Mouse (Mus musculus) bone marrow, adult 2 months (tissue): ENCODE data around the gene Mapk10. TPM values are rescaled to one million over a fixed set of nuclear protein-coding genes. Genes with fewer than 3 reads are reported as not detected.

Experiments
- H3K27ac ChIP-seq: fragments of 200-500 bp; 2 replicates; pipeline ENCODE4 v1.5.1; 2012; ENCODE audit warnings: low read depth, mild to moderate bottlenecking, control low read depth, inconsistent platforms, low read length; ENCODE audit not compliant: control insufficient read depth, poor library complexity, insufficient read depth
- H3K4me1 ChIP-seq: fragments of 200-500 bp; 2 replicates; pipeline ENCODE4 v1.6.1; 2011; ENCODE audit warnings: low read length; ENCODE audit not compliant: control insufficient read depth, insufficient read depth
- H3K4me3 ChIP-seq: fragments of 200-500 bp; replicated peaks from 2 replicates; pipeline ENCODE3; 2011; ENCODE audit warnings: mild to moderate bottlenecking, low read depth, low read length, control low read depth; ENCODE audit not compliant: control insufficient read depth
- CTCF ChIP-seq: fragments of 200-500 bp; IDR thresholded peaks from 2 replicates; pipeline ENCODE4 v1.5.1; 2011; ENCODE audit warnings: low read length, control low read depth; ENCODE audit not compliant: control insufficient read depth, insufficient read depth
- POLR2A ChIP-seq: fragments of 200-500 bp; IDR thresholded peaks from 2 replicates; pipeline ENCODE4 v1.6.1; 2011; ENCODE audit warnings: low read depth, mild to moderate bottlenecking, control low read depth, low read length, borderline replicate concordance; ENCODE audit not compliant: control insufficient read depth
- WGBS: fragments of 180-500 bp; shearing (Covaris S2); methylation state at CpG from one replicate; pipeline ENCODE4 v1.1.7; 2018; 5-methylcytosine and 5-hydroxymethylcytosine counted together
- polyA plus RNA-seq: library from polyadenylated mRNA; stranded (reverse); fragments of >200 nt; gene quantifications from 2 replicates; pipeline ENCODE4 v1.2.4, GENCODE M21; 2011; ENCODE audit warnings: low replicate concordance; ENCODE audit not compliant: missing spikeins, insufficient read depth, insufficient read length

Mapk10 gene
- polyA plus RNA-seq, 1 experiment: not detected

GRCm38 (mm10) chr5:103020127-103020526, 191.0 kb downstream of the Mapk10 start:
- H3K4me1 ChIP-seq: no peaks in the 10 kb centered on the region
- no peak overlapping the region for H3K4me3 ChIP-seq
- 90% methylated on average over 5 of the region's 5 CpGs for WGBS
- TF ChIP-seq POLR2A (no peak), CTCF (no peak)
- no peak overlapping the region for H3K27ac ChIP-seq

GRCm38 (mm10) chr5:103017637-103018036, 193.5 kb downstream of the Mapk10 start:
- Histone ChIP-seq H3K4me3 (no peak overlapping the region), H3K27ac (no peak overlapping the region), H3K4me1 (no peaks in the 10 kb centered on the region)
- 67% methylated on average over 7 of the region's 7 CpGs for WGBS
- TF ChIP-seq POLR2A (no peak), CTCF (no peak)

- no peak for TF ChIP-seq CTCF
- TF ChIP-seq POLR2A: no peak
- Histone ChIP-seq H3K27ac (no peak overlapping the region), H3K4me3 (no peak overlapping the region), H3K4me1 (no peaks in the 10 kb centered on the region)
- WGBS: 91% methylated on average over 4 of the region's 4 CpGs
Observed at GRCm38 (mm10) chr5:103014309-103014708, 196.8 kb downstream of the Mapk10 start.

GRCm38 (mm10) chr5:103008894-103009293, 202.2 kb downstream of the Mapk10 start:
- Histone ChIP-seq H3K4me1 (no peaks in the 10 kb centered on the region), H3K27ac (no peak overlapping the region), H3K4me3 (no peak overlapping the region)
- WGBS: 73% methylated on average over 4 of the region's 4 CpGs
- TF ChIP-seq POLR2A (no peak), CTCF (no peak)

- WGBS: 62% methylated on average over 7 of the region's 7 CpGs
Observed at GRCm38 (mm10) chr5:103002116-103002515, 209.0 kb downstream of the Mapk10 start.

GRCm38 (mm10) chr5:103000572-103000971, 210.6 kb downstream of the Mapk10 start:
- no peak overlapping the region for H3K27ac ChIP-seq
- TF ChIP-seq POLR2A: no peak
- no peak for TF ChIP-seq CTCF
- 74% methylated on average over 6 of the region's 6 CpGs for WGBS
- no peaks in the 10 kb centered on the region for H3K4me1 ChIP-seq
- no peak overlapping the region for H3K4me3 ChIP-seq

More at GRCm38 (mm10) chr5:103002116-103002515, 209.0 kb downstream of the Mapk10 start:
- H3K27ac ChIP-seq: no peak overlapping the region
- H3K4me3 ChIP-seq: no peak overlapping the region
- TF ChIP-seq CTCF: no peak
- TF ChIP-seq POLR2A: no peak
- H3K4me1 ChIP-seq: no peaks in the 10 kb centered on the region

- Histone ChIP-seq H3K27ac (no peak overlapping the region), H3K4me3 (no peak overlapping the region), H3K4me1 (no peaks in the 10 kb centered on the region)
- no peak for TF ChIP-seq CTCF
- no peak for TF ChIP-seq POLR2A
- 80% methylated on average over 7 of the region's 7 CpGs for WGBS
Observed at GRCm38 (mm10) chr5:102998524-102998923, 212.6 kb downstream of the Mapk10 start.

GRCm38 (mm10) chr5:102997907-102998306, 213.2 kb downstream of the Mapk10 start:
- 83% methylated on average over 11 of the region's 11 CpGs for WGBS
- TF ChIP-seq POLR2A (no peak), CTCF (no peak)
- H3K27ac ChIP-seq: no peak overlapping the region
- no peak overlapping the region for H3K4me3 ChIP-seq
- H3K4me1 ChIP-seq: no peaks in the 10 kb centered on the region

GRCm38 (mm10) chr5:102996331-102996730, 214.8 kb downstream of the Mapk10 start:
- H3K4me1 ChIP-seq: no peaks in the 10 kb centered on the region
- H3K27ac ChIP-seq: no peak overlapping the region
- WGBS: 84% methylated on average over 7 of the region's 7 CpGs
- no peak overlapping the region for H3K4me3 ChIP-seq
- TF ChIP-seq POLR2A: no peak
- no peak for TF ChIP-seq CTCF

- Histone ChIP-seq H3K4me1 (no peaks in the 10 kb centered on the region), H3K27ac (no peak overlapping the region), H3K4me3 (no peak overlapping the region)
- TF ChIP-seq POLR2A (no peak), CTCF (no peak)
Observed at GRCm38 (mm10) chr5:102995928-102996327, 215.2 kb downstream of the Mapk10 start.
